ENCODE assay signal across 8 mouse cellular contexts in the genomic region with DNA sequence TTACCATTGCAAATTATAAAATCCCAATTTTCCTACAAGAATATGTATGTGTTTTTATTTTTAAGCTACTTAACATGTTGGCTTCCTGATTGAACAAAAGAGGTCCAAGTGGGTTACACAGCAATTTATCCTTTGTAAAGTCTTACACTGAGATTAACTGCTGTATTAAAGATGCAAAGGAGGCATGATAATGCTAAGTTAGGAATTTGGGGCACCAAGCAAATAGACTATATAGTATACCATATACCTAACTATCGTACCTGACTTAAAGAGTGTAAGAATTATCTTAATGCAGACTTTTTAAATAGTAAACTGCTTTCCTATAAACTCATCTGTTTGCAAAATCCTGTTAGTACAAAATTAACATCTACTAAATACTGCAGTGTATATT. TPM values are rescaled to one million over a fixed set of nuclear protein-coding genes. Genes with fewer than 3 reads are reported as not detected.
DNase-seq lines count a peak whose midpoint lies in the region; ATAC-seq and TF ChIP-seq lines count a peak whose summit lies in the region.

No protein-coding gene starts in this region.

- H3K4me2 ChIP-seq in lung, embryonic 16.5 days (ENCODE audit: low read depth, low read length) = peak overlapping the region; percentile 41; the same call in 1 of the 2 replicates
- H3K4me2 ChIP-seq in limb, embryonic 13.5 days (replicated peaks) = peak overlapping the region; percentile 46; the same call in 1 of the 2 replicates
- H3K4me2 ChIP-seq in neural tube, embryonic 15.5 days = peak overlapping the region; percentile 56

- H3K27ac ChIP-seq in gastrocnemius, adult 2 months = peak overlapping the region; percentile 87
- H3K27ac ChIP-seq in lung, embryonic 16.5 days (ENCODE audit: low read length) = no peak overlapping the region
- no peak overlapping the region for H3K27ac ChIP-seq in limb, embryonic 13.5 days
- peak overlapping the region; percentile 81; the same call in 1 of the 2 replicates for H3K27ac ChIP-seq in neural tube, embryonic 15.5 days (replicated peaks)

- peak overlapping the region; percentile 71 for H3K4me3 ChIP-seq in gastrocnemius, adult 2 months
- H3K4me3 ChIP-seq in lung, embryonic 16.5 days (ENCODE audit: low read length) = no peak overlapping the region; the same call in 1 of the 2 replicates
- H3K4me3 ChIP-seq in lung, adult 2 months (replicated peaks; ENCODE audit: extremely low read depth, low read depth, low read length) = no peak overlapping the region
- H3K4me3 ChIP-seq in limb, embryonic 13.5 days = peak overlapping the region; percentile 20; the same call in 1 of the 2 replicates
- H3K4me3 ChIP-seq in neural tube, embryonic 15.5 days (replicated peaks) = peak overlapping the region; percentile 49

- TF ChIP-seq POLR2A in lung, adult 2 months (IDR thresholded peaks at IDR 0.05; ENCODE audit: borderline replicate concordance, extremely low read depth, low read depth, low read length) = no peak

- intact Hi-C loops in gastrocnemius, adult 2 months (cut with DNase I) = no loop called here

- no peak overlapping the region for H3K9ac ChIP-seq in lung, embryonic 16.5 days (ENCODE audit: low read length)
- no peak overlapping the region for H3K9ac ChIP-seq in limb, embryonic 13.5 days
- H3K9ac ChIP-seq in neural tube, embryonic 15.5 days (replicated peaks) = no peak overlapping the region

- no peak for DNase-seq in gastrocnemius, adult 2 months
- DNase-seq in gastrocnemius, postnatal 10 days = no peak
- DNase-seq in lung, adult 2 months = no peak
- DNase-seq in cerebellum, adult 9-11 months = no peak
- DNase-seq in spleen, postnatal 10 days (ENCODE audit: low spot score in 2 of 2) = no peak

- no peaks in the 10 kb centered on the region for H3K9me3 ChIP-seq in lung, embryonic 16.5 days (ENCODE audit: control insufficient read depth, low read length)
- no peaks in the 10 kb centered on the region for H3K9me3 ChIP-seq in limb, embryonic 13.5 days
- H3K9me3 ChIP-seq in neural tube, embryonic 15.5 days (replicated peaks) = no peaks in the 10 kb centered on the region

- no peak for ATAC-seq in lung, embryonic 16.5 days (ENCODE audit: low read depth)
- no peak for ATAC-seq in limb, embryonic 13.5 days (ENCODE audit: low FRiP score, low read depth)
- 0 out of 2 replicates have a peak, but pooled peaks have one; percentile 53 for ATAC-seq in neural tube, embryonic 15.5 days (ENCODE audit: low FRiP score)

- H3K36me3 ChIP-seq in lung, embryonic 16.5 days (ENCODE audit: control insufficient read depth, insufficient read depth, low read length) = no peaks in the 10 kb centered on the region
- no peaks in the 10 kb centered on the region for H3K36me3 ChIP-seq in limb, embryonic 13.5 days
- H3K36me3 ChIP-seq in neural tube, embryonic 15.5 days = no peaks in the 10 kb centered on the region

- no peak for TF ChIP-seq CTCF in gastrocnemius, adult 2 months (IDR thresholded peaks at IDR 0.05)
- no peak for TF ChIP-seq CTCF in lung, adult 2 months (IDR thresholded peaks at IDR 0.05; ENCODE audit: insufficient read depth, low read length)

- no peaks in the 10 kb centered on the region; the same call in 1 of the 2 replicates for H3K4me1 ChIP-seq in lung, embryonic 16.5 days (replicated peaks; ENCODE audit: control insufficient read depth, insufficient read depth, low read length)
- peaks cover 2% of the 10 kb centered on the region for H3K4me1 ChIP-seq in lung, adult 2 months (ENCODE audit: control insufficient read depth, insufficient read depth, low read length)
- peaks cover 23% of the 10 kb centered on the region for H3K4me1 ChIP-seq in limb, embryonic 13.5 days
- peaks cover 18% of the 10 kb centered on the region for H3K4me1 ChIP-seq in neural tube, embryonic 15.5 days

- 93% methylated on average over 1 of the region's 1 CpGs for WGBS in lung, embryonic 16.5 days
- WGBS in lung, adult 2 months = 82% methylated on average over 1 of the region's 1 CpGs
- 86% methylated on average over 1 of the region's 1 CpGs for WGBS in limb, embryonic 13.5 days
- 90% methylated on average over 1 of the region's 1 CpGs for WGBS in neural tube, embryonic 15.5 days

- no peaks in the 10 kb centered on the region for H3K27me3 ChIP-seq in lung, embryonic 16.5 days (ENCODE audit: control insufficient read depth, insufficient read depth, low read depth, low read length)
- no peaks in the 10 kb centered on the region for H3K27me3 ChIP-seq in limb, embryonic 13.5 days
- H3K27me3 ChIP-seq in neural tube, embryonic 15.5 days (replicated peaks) = no peaks in the 10 kb centered on the region

RNA-seq across cellular contexts. Expression of a gene that starts 26.4 kb away (rescaled TPM):
- 10 to 100 TPM; 48.2 to 55.3 TPM for total RNA-seq in gastrocnemius, adult 2 months (2021)
- total RNA-seq in gastrocnemius, postnatal 10 days (2021) = 10 to 100 TPM; 49.5 to 65.3 TPM
- polyA plus RNA-seq in lung, embryonic 16.5 days (2015; fragmentation: Nextera tagmentation; extraction: Ambion mirVana) = 18.7 and 19.8 TPM in 2 replicates
- polyA plus RNA-seq in lung, adult 2 months (2012; rRNA removed) = 16.2 and 22.4 TPM in 2 replicates
- 25.0 and 27.2 TPM in 2 replicates for polyA plus RNA-seq in limb, embryonic 13.5 days (2015; fragmentation: Nextera tagmentation; extraction: Ambion mirVana)
- 25.8 and 27.3 TPM in 2 replicates for polyA plus RNA-seq in neural tube, embryonic 15.5 days (2015; fragmentation: Nextera tagmentation; extraction: Ambion mirVana)

RNA-seq across cellular contexts. Expression of a gene that starts 27.1 kb away (rescaled TPM):
- under 1 TPM; 0.47 to 0.56 TPM for total RNA-seq in gastrocnemius, adult 2 months (2021)
- 1 to 10 TPM; 1.0 to 1.6 TPM for total RNA-seq in gastrocnemius, postnatal 10 days (2021)
- polyA plus RNA-seq in lung, embryonic 16.5 days (2015; fragmentation: Nextera tagmentation; extraction: Ambion mirVana) = 6.7 and 7.5 TPM in 2 replicates
- 0.57 and 1.8 TPM in 2 replicates for polyA plus RNA-seq in lung, adult 2 months (2012; rRNA removed)
- 7.1 and 7.8 TPM in 2 replicates for polyA plus RNA-seq in limb, embryonic 13.5 days (2015; fragmentation: Nextera tagmentation; extraction: Ambion mirVana)
- polyA plus RNA-seq in neural tube, embryonic 15.5 days (2015; fragmentation: Nextera tagmentation; extraction: Ambion mirVana) = 3.8 and 4.3 TPM in 2 replicates

Comparison
In these comparisons a context has a peak if more than half of its experiments do, and no peak if none do; other contexts are left out.
1. H3K27ac ChIP-seq: peak in gastrocnemius, adult 2 months (single experiment) and neural tube, embryonic 15.5 days (single experiment); none in lung, embryonic 16.5 days (single experiment) and limb, embryonic 13.5 days (single experiment).
2. H3K4me3 ChIP-seq: peak in gastrocnemius, adult 2 months (single experiment), limb, embryonic 13.5 days (single experiment) and neural tube, embryonic 15.5 days (single experiment); none in lung, embryonic 16.5 days (single experiment) and lung, adult 2 months (single experiment).
3. Peak in every context shown above with its lines, with median percentiles within 50 percentile points of each other: H3K4me2 ChIP-seq.